Comparison of ENCODE assay signal across 13 mouse cellular contexts in the genomic region with DNA sequence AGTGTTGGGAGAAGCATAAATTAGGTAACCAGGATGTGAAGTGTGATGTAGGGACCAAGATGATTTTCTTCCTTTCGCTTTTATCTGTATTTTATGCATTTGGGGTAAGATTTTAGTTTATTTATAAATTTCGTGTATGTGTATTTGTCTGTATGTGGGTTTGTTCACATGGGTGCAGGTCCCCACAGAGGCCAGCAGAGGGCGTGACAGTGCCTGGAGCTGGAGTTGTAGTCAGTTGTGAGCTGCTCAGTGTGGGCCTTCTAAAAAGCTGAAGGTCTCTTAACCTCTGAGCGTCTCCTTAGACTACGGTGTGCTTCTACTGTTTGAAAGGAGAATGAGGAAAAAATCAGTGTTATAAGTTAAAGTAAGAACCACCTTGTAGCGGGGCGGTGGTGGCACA. TPM values are rescaled to one million over a fixed set of nuclear protein-coding genes. Genes with fewer than 3 reads are reported as not detected.
A peak's percentile ranks its signal among the peaks of the same experiment; 100 is the strongest.
DNase-seq lines count a peak whose midpoint lies in the region; ATAC-seq and TF ChIP-seq lines count a peak whose summit lies in the region.
"Had no signal": no experiment of that assay in that cellular context is flagged by ENCODE, and none has a peak within 500 bp of the region (broad histone marks: within the 10 kb centered on the region; RNA-seq: fewer than 3 reads in every experiment).

No protein-coding gene starts in this region.

- no peak overlapping the region for H3K27ac ChIP-seq in left cerebral cortex, adult 2 months
- no peak overlapping the region for H3K27ac ChIP-seq in ES-Bruce4 (ENCODE audit: insufficient read depth, low read length)
- H3K27ac ChIP-seq in forebrain, embryonic 14.5 days (ENCODE audit: low read depth, low read length), result no peak overlapping the region

- H3K27me3 ChIP-seq in ES-Bruce4 (ENCODE audit: control insufficient read depth, insufficient read depth, low read length, poor library complexity, severe bottlenecking), result no peaks in the 10 kb centered on the region
- no peaks in the 10 kb centered on the region for H3K27me3 ChIP-seq in forebrain, embryonic 14.5 days (replicated peaks; ENCODE audit: control insufficient read depth, insufficient read depth, low read length)

- TF ChIP-seq CTCF in left cerebral cortex, adult 2 months (IDR thresholded peaks at IDR 0.05), result peak; percentile 14
- peak; percentile 48 for TF ChIP-seq CTCF in ES-Bruce4 (IDR thresholded peaks at IDR 0.05; ENCODE audit: low read depth, low read length)

- H3K9ac ChIP-seq in ES-Bruce4 (ENCODE audit: low read depth, poor library complexity, severe bottlenecking), result no peak overlapping the region
- no peak overlapping the region for H3K9ac ChIP-seq in forebrain, embryonic 14.5 days (ENCODE audit: low read length)

- no peak for TF ChIP-seq POLR2A in ES-Bruce4 (IDR thresholded peaks at IDR 0.05; ENCODE audit: insufficient read depth, low read length)

- no peaks in the 10 kb centered on the region for H3K9me3 ChIP-seq in ES-Bruce4 (replicated peaks; ENCODE audit: control insufficient read depth, insufficient read depth, low read length, poor library complexity, severe bottlenecking)
- no peaks in the 10 kb centered on the region for H3K9me3 ChIP-seq in forebrain, embryonic 14.5 days (replicated peaks; ENCODE audit: control insufficient read depth, low read length)

- DNase-seq in left cerebral cortex, adult 2 months (ENCODE audit: extremely low spot score in 1 of 2, low spot score in 2 of 2), result no peak
- no peak for DNase-seq in left cerebral cortex, postnatal 4 days
- peak; percentile 1 for DNase-seq in 416B (ENCODE audit: low read depth)
- peak; percentile 7 for DNase-seq in induced T-regulatory cell, adult 2 months (ENCODE audit: low read depth)
- DNase-seq in forebrain, embryonic 14.5 days (ENCODE audit: low spot score), result no peak
- no peak for DNase-seq in heart, adult 18-20 months
- DNase-seq: cerebellum, adult 9-11 months; heart, postnatal 10 days; kidney, postnatal 4 days; retina, postnatal 1 day had no signal

- no peak for TF ChIP-seq EP300 in ES-Bruce4 (IDR thresholded peaks at IDR 0.05; ENCODE audit: insufficient read depth, low read depth, low read length)

- no peak for ATAC-seq in forebrain, embryonic 14.5 days

- H3K36me3 ChIP-seq in ES-Bruce4 (ENCODE audit: control insufficient read depth, insufficient read depth, low read length, poor library complexity, severe bottlenecking), result no peaks in the 10 kb centered on the region
- no peaks in the 10 kb centered on the region for H3K36me3 ChIP-seq in forebrain, embryonic 14.5 days (ENCODE audit: control insufficient read depth, insufficient read depth, low read length)
- H3K36me3 ChIP-seq: G1E had no signal

- 91% methylated on average over 7 of the region's 7 CpGs for WGBS in forebrain, embryonic 14.5 days

- H3K4me2 ChIP-seq in forebrain, embryonic 14.5 days (ENCODE audit: low read length), result no peak overlapping the region
- H3K4me2 ChIP-seq: midbrain, embryonic 11.5 days had no signal

- H3K4me1 ChIP-seq in ES-Bruce4 (ENCODE audit: control insufficient read depth, insufficient read depth, low read length), result no peaks in the 10 kb centered on the region
- no peaks in the 10 kb centered on the region for H3K4me1 ChIP-seq in forebrain, embryonic 14.5 days (ENCODE audit: control insufficient read depth, insufficient read depth, low read length)

- intact Hi-C loops in left cerebral cortex, adult 2 months (cut with DNase I), result no loop called here
- intact Hi-C loops in left cerebral cortex, postnatal 4 days (cut with DNase I), result no loop called here

- H3K4me3 ChIP-seq in left cerebral cortex, adult 2 months, result no peak overlapping the region
- H3K4me3 ChIP-seq in ES-Bruce4 (ENCODE audit: low read depth, low read length), result no peak overlapping the region
- H3K4me3 ChIP-seq in forebrain, embryonic 14.5 days (ENCODE audit: low read depth, low read length), result no peak overlapping the region

RNA-seq across cellular contexts. Expression of a gene that starts 43.9 kb away (rescaled TPM):
- 1 to 10 TPM; 4.2 to 7.4 TPM for total RNA-seq in left cerebral cortex, adult 2 months (2021)
- total RNA-seq in left cerebral cortex, postnatal 4 days (2021), result 10 to 100 TPM; 38.2 to 42.0 TPM
- polyA plus RNA-seq in ES-Bruce4 (2011; ENCODE audit: insufficient read depth, insufficient read length, low read depth, missing spikeins), result 40.4 and 44.1 TPM in 2 replicates
- polyA plus RNA-seq in forebrain, embryonic 14.5 days (2014; fragmentation: Nextera tagmentation; extraction: Ambion mirVana), result 27.7 and 27.9 TPM in 2 replicates
- total RNA-seq in heart, adult 18-20 months (2021), result 1 to 10 TPM; 7.4 to 9.8 TPM
- polyA plus RNA-seq: G1E had no signal

Comparison
In these comparisons a context has a peak if more than half of its experiments do, and no peak if none do; other contexts are left out.
1. DNase-seq: peak in 416B (single experiment) and induced T-regulatory cell, adult 2 months (single experiment); none in left cerebral cortex, adult 2 months (0 of 2), left cerebral cortex, postnatal 4 days (single experiment), forebrain, embryonic 14.5 days (single experiment) and heart, adult 18-20 months (0 of 2).